Mouse (Mus musculus) limb, embryonic 11.5 days (tissue): Measurements from ENCODE around the gene Ly6g5b. TPM values are rescaled to one million over a fixed set of nuclear protein-coding genes. Genes with fewer than 3 reads are reported as not detected.

Source experiments
- ATAC-seq: fragments of 200-750 bp; cut with Nextera tagmentation; 2 replicates; pipeline ENCODE4 v1.8.0; 2017; ENCODE audit warnings: low read depth; ENCODE audit not compliant: insufficient number of reproducible peaks, low FRiP score, low TSS enrichment
- DNase-seq: peaks from one replicate; pipeline ENCODE4 v3.0.0-alpha.2; 2015; ENCODE audit warnings: low spot score
- H3K27ac ChIP-seq: fragments of 300-500 bp; sonication (generic); replicated peaks from 2 replicates; pipeline ENCODE4 v1.5.1; 2014; ENCODE audit warnings: low read depth, mild to moderate bottlenecking, low read length
- H3K27me3 ChIP-seq: fragments of 300-500 bp; sonication (generic); 2 replicates; pipeline ENCODE4 v1.6.1; 2014; ENCODE audit warnings: mild to moderate bottlenecking, low read length, mixed read lengths; ENCODE audit not compliant: control insufficient read depth, insufficient read depth
- H3K36me3 ChIP-seq: fragments of 300-500 bp; sonication (generic); 2 replicates; pipeline ENCODE4 v1.6.1; 2014; ENCODE audit warnings: mild to moderate bottlenecking, low read length, moderate library complexity, mixed read lengths; ENCODE audit not compliant: control insufficient read depth, insufficient read depth
- H3K4me1 ChIP-seq: fragments of 300-500 bp; sonication (generic); 2 replicates; pipeline ENCODE4 v1.6.1; 2014; ENCODE audit warnings: low read length, mixed read lengths; ENCODE audit not compliant: control insufficient read depth, insufficient read depth
- H3K4me2 ChIP-seq: fragments of 300-500 bp; sonication (generic); 2 replicates; pipeline ENCODE4 v1.6.1; 2014; ENCODE audit warnings: low read depth, mild to moderate bottlenecking, moderate library complexity; ENCODE audit not compliant: severe bottlenecking
- H3K4me3 ChIP-seq: fragments of 300-500 bp; sonication (generic); 2 replicates; pipeline ENCODE4 v1.5.1; 2014; ENCODE audit warnings: low read depth, low read length
- H3K9ac ChIP-seq: fragments of 300-500 bp; sonication (generic); 2 replicates; pipeline ENCODE4 v1.6.1; 2014; ENCODE audit warnings: mild to moderate bottlenecking, low read length
- H3K9me3 ChIP-seq: fragments of 300-500 bp; sonication (generic); 2 replicates; pipeline ENCODE4 v1.6.1; 2016; ENCODE audit warnings: low read length; ENCODE audit not compliant: control insufficient read depth
- WGBS: fragments of 180-500 bp; shearing (Covaris S2); extraction: QIAGEN DNeasy Blood & Tissue Kit; methylation state at CpG from one replicate; pipeline ENCODE4 v1.1.7; 2014; 5-methylcytosine and 5-hydroxymethylcytosine counted together
- polyA plus RNA-seq: library from polyadenylated mRNA; unstranded; fragments of >200 nt; fragmentation: Nextera tagmentation; extraction: Ambion mirVana; gene quantifications from 2 replicates; pipeline ENCODE4 v1.2.1, GENCODE M21; 2014

Gene Ly6g5b
- polyA plus RNA-seq, 1 experiment from 2014 or later = 0.75 TPM

DNA sequence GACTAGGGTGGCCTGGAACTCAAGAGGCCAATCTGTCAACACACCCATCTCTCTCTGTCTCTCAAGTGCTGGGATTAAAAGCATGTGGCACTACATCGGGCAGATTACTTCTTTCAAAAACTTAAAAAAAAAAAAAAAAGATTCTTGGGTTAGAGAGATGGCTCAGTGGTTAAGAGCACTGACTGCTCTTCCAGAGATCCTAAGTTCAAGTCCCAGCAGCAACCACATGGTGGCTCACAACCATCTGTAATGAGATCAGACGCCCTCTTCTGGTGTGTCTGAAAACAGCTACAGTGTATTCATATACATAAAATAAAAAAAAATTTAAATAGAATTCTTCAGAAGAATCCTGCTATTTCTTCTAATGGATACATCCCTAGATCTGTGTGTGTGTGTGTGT, 27.1 kb downstream of the Ly6g5b start:
- no peaks in the 10 kb centered on the region for H3K27me3 ChIP-seq
- H3K4me2 ChIP-seq = no peak overlapping the region
- no peak for DNase-seq
- H3K4me1 ChIP-seq = no peaks in the 10 kb centered on the region
- H3K27ac ChIP-seq = no peak overlapping the region
- 52% methylated on average over 2 of the region's 2 CpGs for WGBS
- H3K9me3 ChIP-seq = no peaks in the 10 kb centered on the region
- ATAC-seq = no peak
- no peak overlapping the region for H3K4me3 ChIP-seq
- H3K36me3 ChIP-seq = no peaks in the 10 kb centered on the region; the same call in 1 of the 2 replicates
- H3K9ac ChIP-seq = no peak overlapping the region

DNA sequence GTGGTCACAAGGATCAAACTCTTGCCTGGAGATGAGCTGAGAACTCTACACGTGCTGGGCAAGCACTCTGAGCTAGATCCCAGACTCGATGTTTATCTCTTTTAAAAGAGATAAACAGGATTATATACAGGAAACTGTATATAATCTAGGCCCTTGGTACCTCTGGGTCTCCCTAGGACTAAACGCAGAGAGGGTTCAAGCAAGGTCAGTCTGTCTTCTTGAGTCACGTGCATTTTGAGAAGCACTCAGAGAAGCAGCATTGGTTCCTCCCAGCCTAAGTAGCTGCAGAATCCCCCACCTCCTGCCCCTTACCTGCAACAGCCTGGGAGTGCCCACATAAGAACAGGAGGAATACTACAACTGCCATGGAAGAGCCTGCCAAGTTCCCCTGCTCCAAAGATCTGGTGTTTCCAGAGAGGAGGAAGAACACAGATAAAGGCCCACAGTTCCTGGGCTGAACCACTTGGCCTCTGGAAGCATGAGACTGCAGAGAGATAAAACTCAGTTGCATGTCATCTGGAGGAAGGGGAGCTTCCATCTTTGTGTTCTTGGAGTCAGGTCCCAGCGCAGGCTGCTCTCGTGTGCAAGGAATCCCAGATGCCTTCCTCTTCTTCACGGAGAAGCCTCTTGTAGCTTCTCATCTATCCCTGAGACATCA, 29.9 kb downstream of the Ly6g5b start, which contains the start of gene Ly6g6f:
Ly6g6f (minus strand) TSS at position 403 of the 658 bp plus-strand sequence.
- no peak within 1 kb of the TSS for H3K4me2 ChIP-seq
- H3K36me3 ChIP-seq = no peaks in the 10 kb centered on the region
- 84% methylated on average over 7 of the region's 7 CpGs for WGBS
- ATAC-seq (no peak), DNase-seq (no peak)
- no peaks in the 10 kb centered on the region for H3K4me1 ChIP-seq
- H3K9me3 ChIP-seq = no peaks in the 10 kb centered on the region
- no peaks in the 10 kb centered on the region for H3K27me3 ChIP-seq
- no peak within 1 kb of the TSS for H3K9ac ChIP-seq
- no peak within 1 kb of the TSS for H3K4me3 ChIP-seq
- H3K27ac ChIP-seq = no peak within 1 kb of the TSS

DNA sequence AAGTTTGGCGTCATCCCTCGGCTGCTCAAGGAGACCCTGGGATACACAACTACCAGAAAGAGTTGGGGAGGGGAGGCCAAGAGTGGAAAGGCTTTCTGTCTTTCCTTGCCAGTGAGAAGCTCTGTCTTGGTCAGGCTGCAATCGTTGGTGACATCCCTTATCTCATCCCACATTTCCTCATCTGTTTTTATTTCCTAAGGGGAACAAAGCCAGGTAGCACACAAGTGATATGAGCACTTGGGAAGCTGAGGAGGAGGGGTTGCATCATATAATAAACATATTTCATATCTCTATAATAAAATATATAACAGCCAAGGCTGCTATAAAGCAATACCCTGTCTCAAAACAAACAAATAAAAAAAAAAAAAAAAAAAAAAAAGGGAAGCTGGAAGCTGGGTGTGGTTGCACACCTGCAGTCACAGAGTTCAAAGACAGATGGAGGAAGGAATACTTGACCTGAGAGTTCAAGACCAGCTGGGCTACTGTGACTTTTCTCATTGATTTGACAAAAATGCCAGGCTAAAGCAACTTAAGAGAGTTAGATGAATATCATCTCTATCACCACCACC, 31.2 kb downstream of the Ly6g5b start:
- Histone ChIP-seq H3K4me1 (no peaks in the 10 kb centered on the region), H3K9me3 (no peaks in the 10 kb centered on the region), H3K27ac (no peak overlapping the region), H3K4me3 (no peak overlapping the region), H3K36me3 (no peaks in the 10 kb centered on the region), H3K27me3 (no peaks in the 10 kb centered on the region), H3K4me2 (no peak overlapping the region), H3K9ac (no peak overlapping the region)
- 71% methylated on average over 3 of the region's 3 CpGs for WGBS
- DNase-seq (no peak), ATAC-seq (no peak)

GRCm38 (mm10) chr17:35082841-35083576, 32.2 kb downstream of the Ly6g5b start:
- H3K9ac ChIP-seq = no peak overlapping the region
- peaks cover under 1% of the 10 kb centered on the region for H3K4me1 ChIP-seq
- no peak overlapping the region for H3K27ac ChIP-seq
- H3K4me3 ChIP-seq = no peak overlapping the region
- H3K36me3 ChIP-seq = no peaks in the 10 kb centered on the region
- ATAC-seq (no peak), DNase-seq (no peak)
- no peaks in the 10 kb centered on the region for H3K9me3 ChIP-seq
- H3K27me3 ChIP-seq = no peaks in the 10 kb centered on the region
- WGBS = 79% methylated on average over 16 of the region's 16 CpGs
- H3K4me2 ChIP-seq = no peak overlapping the region

DNA sequence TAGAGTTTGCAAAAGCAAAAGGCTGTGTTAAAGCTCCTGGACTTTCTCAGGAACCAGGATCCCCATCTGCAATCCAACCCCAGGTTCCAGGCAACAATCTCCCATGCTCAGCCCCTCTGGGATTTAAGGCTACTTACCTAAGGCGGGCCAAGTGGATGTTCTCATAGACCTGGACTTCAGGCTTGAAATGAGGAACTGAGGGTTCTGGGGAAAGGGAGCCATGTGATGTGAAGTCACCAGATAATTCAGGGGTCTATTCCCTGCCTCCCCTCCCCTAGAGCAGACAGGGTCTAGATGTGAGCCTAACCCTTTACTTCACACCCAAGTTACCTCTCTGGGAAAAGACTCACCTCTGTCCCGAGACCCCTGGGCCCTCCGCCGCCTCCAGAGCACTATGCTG, 34.5 kb downstream of the Ly6g5b start:
- 87% methylated on average over 4 of the region's 4 CpGs for WGBS
- H3K36me3 ChIP-seq = no peaks in the 10 kb centered on the region
- no peak overlapping the region for H3K4me3 ChIP-seq
- DNase-seq = no peak
- ATAC-seq = no peak
- H3K9ac ChIP-seq = no peak overlapping the region
- H3K4me2 ChIP-seq = no peak overlapping the region
- H3K27ac ChIP-seq = no peak overlapping the region
- H3K4me1 ChIP-seq = peaks cover 10% of the 10 kb centered on the region
- H3K27me3 ChIP-seq = no peaks in the 10 kb centered on the region
- no peaks in the 10 kb centered on the region for H3K9me3 ChIP-seq

GRCm38 (mm10) chr17:35080248-35080647, 35.0 kb downstream of the Ly6g5b start:
- no peaks in the 10 kb centered on the region for H3K36me3 ChIP-seq
- ATAC-seq (no peak), DNase-seq (no peak)
- no peaks in the 10 kb centered on the region for H3K9me3 ChIP-seq
- H3K4me2 ChIP-seq = no peak overlapping the region
- no peak overlapping the region for H3K27ac ChIP-seq
- H3K4me1 ChIP-seq = peaks cover 10% of the 10 kb centered on the region
- 37% methylated on average over 6 of the region's 6 CpGs for WGBS
- H3K4me3 ChIP-seq = no peak overlapping the region
- H3K9ac ChIP-seq = no peak overlapping the region
- H3K27me3 ChIP-seq = no peaks in the 10 kb centered on the region

GRCm38 (mm10) chr17:35079778-35080177, 35.5 kb downstream of the Ly6g5b start:
- Histone ChIP-seq H3K36me3 (no peaks in the 10 kb centered on the region), H3K4me3 (no peak overlapping the region), H3K9me3 (no peaks in the 10 kb centered on the region), H3K4me2 (no peak overlapping the region), H3K9ac (no peak overlapping the region), H3K4me1 (peaks cover 10% of the 10 kb centered on the region), H3K27me3 (no peaks in the 10 kb centered on the region), H3K27ac (no peak overlapping the region)
- 70% methylated on average over 9 of the region's 9 CpGs for WGBS
- no peak for DNase-seq
- ATAC-seq = no peak

DNA sequence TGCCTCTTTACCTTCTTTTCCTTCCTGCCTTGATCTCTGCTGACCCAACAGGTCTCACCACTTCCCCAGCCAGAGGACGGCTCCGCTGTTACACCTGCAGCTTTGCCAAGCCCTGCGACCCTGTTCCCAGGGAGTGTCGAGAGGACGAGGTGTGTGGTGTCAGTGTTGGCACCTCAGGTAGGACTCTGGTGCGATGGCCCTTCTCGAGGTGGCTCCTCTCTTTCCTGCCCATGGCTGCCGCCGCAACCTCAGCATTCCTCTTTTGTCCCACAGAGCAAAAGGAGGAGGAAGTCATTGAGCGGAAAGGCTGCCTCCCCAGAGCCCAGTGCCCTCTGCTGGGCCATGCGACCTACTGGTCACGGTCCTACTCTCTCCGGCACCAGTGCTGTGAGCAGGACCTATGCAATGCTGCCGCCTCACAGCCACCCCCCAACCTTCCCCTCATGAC, 37.4 kb downstream of the Ly6g5b start, which contains the start of gene Ly6g6d:
Ly6g6d (minus strand) TSS at position 280 of the 448 bp plus-strand sequence.
- WGBS = 12% methylated on average over 14 of the region's 14 CpGs
- Histone ChIP-seq H3K36me3 (no peaks in the 10 kb centered on the region), H3K4me1 (peaks cover 12% of the 10 kb centered on the region), H3K27ac (no peak within 1 kb of the TSS; the same call in 1 of the 2 replicates), H3K4me2 (peak within 1 kb of the TSS; percentile 42), H3K9me3 (no peaks in the 10 kb centered on the region), H3K9ac (peak within 1 kb of the TSS; percentile 50), H3K27me3 (no peaks in the 10 kb centered on the region), H3K4me3 (peak within 1 kb of the TSS; percentile 12; the same call in 1 of the 2 replicates)
- ATAC-seq (no peak), DNase-seq (no peak)
